Mouse (Mus musculus): ENCODE data around the gene Foxn2. TPM values are rescaled to one million over a fixed set of nuclear protein-coding genes. Genes with fewer than 3 reads are reported as not detected.
A peak's percentile ranks its signal among the peaks of the same experiment; 100 is the strongest.

Foxn2 gene
- polyA plus RNA-seq, 1 experiment from 2014 or later: 17.3 TPM

DNA sequence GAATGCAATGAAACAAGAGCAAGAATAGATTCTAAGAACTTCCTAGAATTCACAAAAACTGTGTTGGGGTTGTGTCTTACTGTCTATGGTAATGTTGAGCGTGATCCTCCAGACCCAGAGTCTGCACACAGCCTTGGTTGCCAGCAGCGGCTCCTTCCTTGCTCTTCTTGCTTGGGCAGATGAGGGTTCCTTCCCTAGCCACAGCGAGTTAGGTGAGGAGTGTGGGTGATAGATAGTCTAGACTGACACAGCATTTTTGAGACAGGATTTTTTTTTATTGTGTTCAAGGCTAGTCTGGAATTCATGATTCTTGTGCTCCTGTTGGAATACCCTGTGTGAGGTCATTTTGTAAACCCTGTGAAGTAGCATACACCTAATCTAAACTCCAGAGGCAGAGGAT is 41.1 kb downstream of the Foxn2 start:
- WGBS: 95% methylated on average over 3 of the region's 3 CpGs
- H3K9me3 ChIP-seq: no peaks in the 10 kb centered on the region

DNA sequence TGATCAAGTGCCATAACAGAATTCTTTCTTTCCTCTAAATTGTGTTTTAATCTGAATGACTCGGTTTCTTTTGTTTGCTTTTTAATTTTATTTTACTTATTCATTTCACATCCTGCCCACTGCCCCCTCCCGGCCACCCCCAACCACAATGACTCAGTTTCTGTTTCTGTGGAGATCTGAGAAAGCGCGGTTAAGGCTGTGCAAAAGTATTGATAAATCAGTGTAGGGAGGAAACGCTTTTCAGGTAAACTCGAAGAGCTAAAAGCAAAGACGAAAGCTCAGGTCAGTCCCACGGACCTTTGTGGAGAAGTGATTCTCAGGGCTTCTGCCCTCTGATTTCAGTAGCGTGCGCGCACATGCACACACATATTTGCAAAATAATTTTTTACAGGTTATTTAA is 44.0 kb downstream of the Foxn2 start:
- no peak overlapping the region for H3K4me3 ChIP-seq
- H3K9me3 ChIP-seq: no peaks in the 10 kb centered on the region
- WGBS: 94% methylated on average over 11 of the region's 11 CpGs
- H3K36me3 ChIP-seq (replicated peaks): peaks cover 22% of the 10 kb centered on the region
- no peaks in the 10 kb centered on the region for H3K4me1 ChIP-seq
- no peak for DNase-seq (ENCODE audit: low spot score)
- no peak overlapping the region for H3K27ac ChIP-seq (replicated peaks)
- H3K27me3 ChIP-seq (replicated peaks; ENCODE audit: low read depth, poor library complexity, severe bottlenecking): no peaks in the 10 kb centered on the region

More for the DNA sequence above, 41.1 kb downstream of the Foxn2 start:
- Histone ChIP-seq H3K27me3 (replicated peaks; ENCODE audit: low read depth, poor library complexity, severe bottlenecking) (no peaks in the 10 kb centered on the region), H3K27ac (replicated peaks) (no peak overlapping the region), H3K4me3 (no peak overlapping the region), H3K36me3 (replicated peaks) (peaks cover 27% of the 10 kb centered on the region), H3K4me1 (no peaks in the 10 kb centered on the region)
- DNase-seq (ENCODE audit: low spot score): no peak

DNA sequence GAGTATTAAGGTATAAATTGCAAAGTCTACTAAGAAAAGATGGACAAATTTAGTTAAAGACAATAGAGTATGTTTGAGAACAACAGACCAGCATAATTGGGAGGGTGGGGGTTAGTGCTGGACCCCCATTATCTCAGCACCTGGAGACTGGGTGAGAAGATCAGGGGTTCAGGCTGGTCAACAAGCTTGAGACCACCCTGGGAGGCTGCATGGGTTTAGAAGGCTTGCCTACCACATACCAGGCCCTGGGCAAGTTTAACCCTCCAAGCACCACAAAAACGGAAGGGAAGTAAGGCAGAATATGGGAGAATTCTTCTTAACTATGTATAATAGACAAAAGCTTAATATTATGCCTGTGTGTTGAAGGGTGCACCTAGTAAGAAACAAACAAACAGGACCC is 44.4 kb downstream of the Foxn2 start:
- H3K36me3 ChIP-seq (replicated peaks): peaks cover 22% of the 10 kb centered on the region
- DNase-seq (ENCODE audit: low spot score): no peak
- 79% methylated on average over 1 of the region's 1 CpGs for WGBS

DNA sequence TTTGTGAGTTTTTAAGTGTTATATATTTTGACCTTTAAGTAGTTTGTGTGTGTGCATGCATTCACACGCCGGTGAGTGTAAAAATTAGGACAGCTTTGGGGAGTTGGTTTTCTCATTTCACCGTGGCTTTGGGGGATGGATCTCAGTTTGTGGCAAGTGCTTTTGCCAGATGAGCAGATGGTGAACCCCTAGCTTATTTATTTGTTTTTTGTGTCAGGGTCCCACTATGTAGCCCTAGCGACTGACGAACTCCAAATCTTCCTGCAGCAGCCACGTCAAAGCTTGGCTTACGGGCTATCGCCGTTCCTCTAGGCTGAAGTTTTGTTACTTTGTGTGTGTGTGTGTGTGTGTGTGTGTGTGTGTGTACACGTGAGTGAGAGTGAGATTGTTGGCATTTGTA is 50.0 kb downstream of the Foxn2 start:
- WGBS: 94% methylated on average over 10 of the region's 10 CpGs

More for the DNA sequence above, 44.4 kb downstream of the Foxn2 start:
- Histone ChIP-seq H3K27me3 (replicated peaks; ENCODE audit: low read depth, poor library complexity, severe bottlenecking) (no peaks in the 10 kb centered on the region), H3K27ac (replicated peaks) (no peak overlapping the region), H3K4me3 (no peak overlapping the region), H3K9me3 (no peaks in the 10 kb centered on the region), H3K4me1 (no peaks in the 10 kb centered on the region)

DNA sequence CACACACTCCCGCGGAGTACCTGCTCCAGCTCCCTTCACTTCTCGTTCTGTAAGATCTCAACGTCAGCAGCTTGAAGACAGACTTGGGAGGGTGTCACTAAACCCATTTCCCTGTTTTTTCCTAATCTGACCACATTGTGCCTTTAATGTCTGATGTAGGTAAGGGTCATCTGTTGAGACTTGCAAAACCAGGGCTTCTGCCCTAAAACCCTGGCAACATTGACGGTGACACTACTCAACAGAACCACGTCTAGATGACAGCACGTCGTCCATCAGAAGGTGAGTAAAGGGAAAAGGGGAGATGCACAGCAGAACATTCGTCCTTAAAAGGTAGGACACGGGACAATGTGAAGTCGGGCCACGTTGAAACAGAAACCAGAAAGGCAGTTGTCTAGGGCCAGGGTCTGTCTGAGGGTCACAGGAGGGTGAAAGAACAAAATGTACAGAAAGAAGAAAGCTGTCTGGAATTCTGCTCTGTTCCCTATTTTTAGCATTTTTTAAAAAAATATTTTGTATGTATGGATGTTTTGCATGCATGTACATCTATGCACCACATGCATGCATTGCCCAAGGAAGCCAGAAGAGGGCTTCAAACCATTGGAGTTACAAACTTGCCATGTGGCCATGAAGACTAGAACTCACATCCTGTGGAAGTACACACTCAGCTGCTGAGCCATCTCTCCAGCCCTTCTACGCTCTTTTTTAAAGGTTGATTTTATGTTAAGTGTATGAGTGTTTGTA is 51.0 kb downstream of the Foxn2 start:
- H3K36me3 ChIP-seq (replicated peaks): peaks cover 36% of the 10 kb centered on the region
- H3K27me3 ChIP-seq (replicated peaks; ENCODE audit: low read depth, poor library complexity, severe bottlenecking): no peaks in the 10 kb centered on the region
- WGBS: 96% methylated on average over 13 of the region's 13 CpGs
- no peak overlapping the region for H3K4me3 ChIP-seq
- peaks cover 12% of the 10 kb centered on the region for H3K4me1 ChIP-seq
- no peak for DNase-seq (ENCODE audit: low spot score)
- H3K9me3 ChIP-seq: no peaks in the 10 kb centered on the region
- H3K27ac ChIP-seq (replicated peaks): no peak overlapping the region

More for the DNA sequence above, 50.0 kb downstream of the Foxn2 start:
- DNase-seq (ENCODE audit: low spot score): no peak
- no peak overlapping the region for H3K4me3 ChIP-seq
- H3K27ac ChIP-seq (replicated peaks): no peak overlapping the region
- no peaks in the 10 kb centered on the region for H3K27me3 ChIP-seq (replicated peaks; ENCODE audit: low read depth, poor library complexity, severe bottlenecking)
- H3K9me3 ChIP-seq: no peaks in the 10 kb centered on the region
- H3K4me1 ChIP-seq: peaks cover 12% of the 10 kb centered on the region
- H3K36me3 ChIP-seq (replicated peaks): peaks cover 41% of the 10 kb centered on the region

DNA sequence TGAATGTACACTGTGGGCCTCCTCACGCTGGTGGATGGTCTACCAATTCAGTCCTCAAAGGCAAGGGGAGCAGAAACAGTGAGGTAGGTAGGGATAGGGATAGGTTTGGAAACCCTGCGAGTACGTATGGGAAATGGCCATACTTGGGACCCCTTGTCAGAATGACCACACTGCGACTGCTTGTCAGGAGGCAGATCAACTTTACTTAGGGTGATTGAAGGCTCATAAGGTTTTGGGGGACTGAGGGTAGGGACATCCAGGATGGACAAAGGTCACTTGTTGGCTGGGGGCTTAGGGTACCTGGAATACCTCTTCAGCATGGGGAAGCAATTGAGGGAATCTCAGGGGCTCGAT is 51.6 kb downstream of the Foxn2 start:
- DNase-seq (ENCODE audit: low spot score): no peak
- H3K36me3 ChIP-seq (replicated peaks): peaks cover 32% of the 10 kb centered on the region
- no peak overlapping the region for H3K27ac ChIP-seq (replicated peaks)
- peaks cover 12% of the 10 kb centered on the region for H3K4me1 ChIP-seq
- no peaks in the 10 kb centered on the region for H3K27me3 ChIP-seq (replicated peaks; ENCODE audit: low read depth, poor library complexity, severe bottlenecking)
- H3K9me3 ChIP-seq: no peaks in the 10 kb centered on the region
- no peak overlapping the region for H3K4me3 ChIP-seq
- 91% methylated on average over 5 of the region's 5 CpGs for WGBS

DNA sequence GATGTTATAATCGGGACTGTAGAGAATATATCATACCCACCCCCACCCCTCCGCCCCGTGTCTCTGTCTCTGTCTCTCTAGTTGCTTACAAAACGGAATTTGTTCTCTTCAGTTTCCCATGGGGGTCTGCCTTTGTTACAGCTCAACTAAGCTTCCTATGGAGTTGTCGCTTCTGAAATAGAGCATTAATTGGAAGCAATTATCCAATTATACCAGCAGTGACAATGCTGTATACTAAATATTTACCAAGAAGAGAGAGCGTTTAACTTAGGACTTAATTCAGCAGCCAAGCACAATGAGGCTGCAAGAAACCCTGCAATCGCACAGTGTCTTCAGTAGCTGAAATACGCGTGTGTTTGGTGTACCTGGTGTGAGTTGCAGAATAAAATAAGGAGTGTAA is 53.0 kb downstream of the Foxn2 start:
- H3K27me3 ChIP-seq (replicated peaks; ENCODE audit: low read depth, poor library complexity, severe bottlenecking): no peaks in the 10 kb centered on the region
- H3K4me3 ChIP-seq: no peak overlapping the region
- no peaks in the 10 kb centered on the region for H3K9me3 ChIP-seq
- peaks cover 12% of the 10 kb centered on the region for H3K4me1 ChIP-seq
- WGBS: 79% methylated on average over 9 of the region's 9 CpGs
- no peak overlapping the region for H3K27ac ChIP-seq (replicated peaks)
- peaks cover 32% of the 10 kb centered on the region for H3K36me3 ChIP-seq (replicated peaks)
- no peak for DNase-seq (ENCODE audit: low spot score)

DNA sequence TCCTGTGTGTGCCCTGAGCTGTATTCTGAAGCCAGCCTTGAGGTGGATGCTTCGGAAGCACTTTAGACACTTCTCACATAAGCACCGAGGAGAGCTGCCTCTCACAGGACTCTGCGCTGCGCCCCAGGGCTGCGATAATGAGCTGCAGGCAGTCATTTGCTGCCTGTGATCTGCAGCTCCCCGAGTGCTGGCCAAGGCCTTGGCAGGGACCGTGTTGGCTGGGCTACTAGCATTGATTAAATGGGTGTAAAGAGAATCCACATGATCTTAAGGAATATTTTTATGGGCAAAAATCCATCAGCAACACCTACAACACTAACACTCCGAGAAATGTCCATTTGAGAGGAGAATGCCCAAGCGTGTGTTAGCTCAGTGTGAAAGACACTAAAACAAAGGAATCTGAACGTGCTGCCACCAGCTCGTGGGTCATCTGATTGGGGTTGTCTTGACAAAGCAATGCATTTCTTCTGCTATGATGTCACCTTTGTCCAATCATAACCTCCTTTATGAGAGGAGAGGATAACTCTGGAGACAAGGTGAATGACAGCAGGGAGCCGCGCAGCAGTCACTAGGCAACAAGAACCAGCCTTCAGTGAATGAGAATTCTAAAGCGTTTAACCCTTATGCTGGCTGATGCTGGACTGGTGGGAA is 53.7 kb downstream of the Foxn2 start:
- no peaks in the 10 kb centered on the region for H3K9me3 ChIP-seq
- H3K4me3 ChIP-seq: no peak overlapping the region
- H3K27ac ChIP-seq (replicated peaks): peak overlapping the region; percentile 65
- no peak for DNase-seq (ENCODE audit: low spot score)
- peaks cover 12% of the 10 kb centered on the region for H3K4me1 ChIP-seq
- peaks cover 30% of the 10 kb centered on the region for H3K36me3 ChIP-seq (replicated peaks)
- 68% methylated on average over 14 of the region's 14 CpGs for WGBS
- H3K27me3 ChIP-seq (replicated peaks; ENCODE audit: low read depth, poor library complexity, severe bottlenecking): no peaks in the 10 kb centered on the region

DNA sequence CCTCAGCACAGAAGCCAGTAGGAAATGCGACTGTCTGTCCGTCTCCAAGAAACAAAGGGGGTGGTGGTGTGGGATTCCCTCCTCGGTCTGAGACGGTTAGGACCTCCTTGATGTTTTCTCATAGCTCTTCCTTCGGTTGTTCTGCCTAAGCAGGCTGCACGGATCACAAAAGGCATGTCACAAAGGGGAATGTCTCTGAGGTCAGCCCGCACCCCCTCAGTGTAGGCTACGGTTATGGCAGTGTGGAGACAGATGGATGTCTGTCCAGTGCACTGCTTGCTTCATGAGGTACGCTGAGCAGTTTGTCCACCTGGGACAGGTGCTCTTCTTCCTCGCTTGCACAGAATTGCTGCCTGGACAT is 54.2 kb downstream of the Foxn2 start:
- no peak overlapping the region for H3K4me3 ChIP-seq
- H3K27me3 ChIP-seq (replicated peaks; ENCODE audit: low read depth, poor library complexity, severe bottlenecking): no peaks in the 10 kb centered on the region
- H3K9me3 ChIP-seq: no peaks in the 10 kb centered on the region
- 82% methylated on average over 10 of the region's 10 CpGs for WGBS
- DNase-seq (ENCODE audit: low spot score): no peak
- peak overlapping the region; percentile 4; the same call in 1 of the 2 replicates for H3K27ac ChIP-seq (replicated peaks)
- H3K4me1 ChIP-seq: peaks cover 12% of the 10 kb centered on the region
- peaks cover 30% of the 10 kb centered on the region for H3K36me3 ChIP-seq (replicated peaks)

DNA sequence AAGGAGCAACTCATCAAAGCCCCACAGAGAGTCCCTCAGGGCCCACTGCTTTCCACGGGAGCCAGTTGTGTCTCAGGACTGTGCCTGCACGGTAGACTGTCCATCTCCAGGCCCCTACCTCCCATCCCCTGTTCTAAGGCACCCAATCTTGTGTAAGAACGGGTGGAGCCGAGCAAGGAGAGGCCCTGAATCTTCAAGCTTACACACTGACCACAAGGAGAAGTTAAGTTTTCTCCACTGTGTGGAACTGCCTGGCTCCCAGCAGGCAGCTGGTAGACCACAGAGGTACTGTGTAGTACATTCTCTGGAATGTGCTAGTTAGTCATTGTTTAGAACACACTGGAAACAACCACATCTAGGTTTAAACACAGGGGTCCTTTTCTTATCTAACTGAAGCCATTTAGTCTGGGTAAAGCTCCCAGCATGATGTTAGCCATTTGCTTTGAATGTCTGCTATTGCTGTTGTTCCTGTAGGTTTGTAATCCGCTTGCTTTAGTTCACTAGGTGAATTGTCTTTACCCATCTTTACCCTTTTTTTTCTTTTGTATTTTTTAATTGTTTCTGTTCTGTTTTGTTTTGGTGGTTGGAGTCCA is 57.7 kb downstream of the Foxn2 start:
- no peak overlapping the region for H3K27ac ChIP-seq (replicated peaks)
- peaks cover 12% of the 10 kb centered on the region for H3K4me1 ChIP-seq
- H3K4me3 ChIP-seq: no peak overlapping the region
- 75% methylated on average over 5 of the region's 5 CpGs for WGBS
- no peaks in the 10 kb centered on the region for H3K27me3 ChIP-seq (replicated peaks; ENCODE audit: low read depth, poor library complexity, severe bottlenecking)
- H3K9me3 ChIP-seq: no peaks in the 10 kb centered on the region
- H3K36me3 ChIP-seq (replicated peaks): peaks cover 6% of the 10 kb centered on the region; the same call in 1 of the 2 replicates
- no peak for DNase-seq (ENCODE audit: low spot score)

DNA sequence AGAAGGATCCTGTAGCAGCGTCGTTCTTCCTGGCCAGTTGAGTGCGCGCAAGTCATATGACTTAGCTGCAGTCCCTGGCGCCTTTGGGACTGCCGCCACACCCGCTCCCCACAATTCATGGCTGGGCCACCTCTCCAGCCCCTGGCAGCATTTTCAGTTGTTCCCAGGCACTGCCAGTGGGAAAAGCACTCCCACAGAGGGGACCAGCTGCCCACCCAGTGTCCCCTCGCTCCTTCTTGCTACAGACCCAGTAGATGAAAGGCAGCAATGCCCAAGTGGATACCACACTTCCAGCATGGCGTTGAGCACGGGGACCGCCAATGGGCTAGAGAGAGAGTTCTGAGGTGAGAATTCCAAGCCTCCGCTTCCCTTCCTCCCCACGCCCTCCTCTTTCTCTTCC is 63.5 kb downstream of the Foxn2 start:
- H3K4me1 ChIP-seq: peaks cover 16% of the 10 kb centered on the region
- no peak for DNase-seq (ENCODE audit: low spot score)
- no peaks in the 10 kb centered on the region for H3K9me3 ChIP-seq
- WGBS: 94% methylated on average over 13 of the region's 13 CpGs
- no peak overlapping the region for H3K4me3 ChIP-seq
- no peak overlapping the region for H3K27ac ChIP-seq (replicated peaks)
- peaks cover 4% of the 10 kb centered on the region; the same call in 1 of the 2 replicates for H3K36me3 ChIP-seq (replicated peaks)
- H3K27me3 ChIP-seq (replicated peaks; ENCODE audit: low read depth, poor library complexity, severe bottlenecking): no peaks in the 10 kb centered on the region

DNA sequence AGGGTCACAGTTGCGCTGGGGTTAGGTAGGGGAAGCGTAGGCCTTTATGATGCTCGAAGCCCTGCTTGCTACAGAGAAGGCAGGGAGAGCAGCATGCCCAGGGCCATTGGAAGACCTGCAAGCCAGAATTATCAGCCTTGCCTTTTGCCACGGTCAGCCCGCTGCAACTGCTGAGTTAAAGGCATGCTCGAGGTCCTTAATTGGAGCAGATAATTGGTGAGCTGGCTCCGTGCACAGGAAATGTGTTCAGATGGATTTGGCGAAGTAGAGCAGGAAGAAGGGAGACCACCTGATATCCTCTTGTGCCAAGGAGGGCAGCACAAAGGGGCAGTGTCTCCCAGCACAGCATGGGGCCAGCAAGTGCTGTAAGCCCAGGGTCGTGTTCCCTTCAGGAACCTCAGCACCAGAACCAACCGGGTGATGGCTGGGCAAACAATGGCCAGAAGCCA is 64.8 kb downstream of the Foxn2 start:
- Histone ChIP-seq H3K27ac (replicated peaks) (peak overlapping the region; percentile 55; the same call in 1 of the 2 replicates), H3K4me3 (0 out of 2 replicates have a peak overlapping the region, but pooled peaks have one; percentile 13), H3K4me1 (peaks cover 18% of the 10 kb centered on the region), H3K27me3 (replicated peaks; ENCODE audit: low read depth, poor library complexity, severe bottlenecking) (no peaks in the 10 kb centered on the region), H3K36me3 (replicated peaks) (no peaks in the 10 kb centered on the region), H3K9me3 (no peaks in the 10 kb centered on the region)
- WGBS: 29% methylated on average over 10 of the region's 10 CpGs
- DNase-seq (ENCODE audit: low spot score): peak; percentile 18

DNA sequence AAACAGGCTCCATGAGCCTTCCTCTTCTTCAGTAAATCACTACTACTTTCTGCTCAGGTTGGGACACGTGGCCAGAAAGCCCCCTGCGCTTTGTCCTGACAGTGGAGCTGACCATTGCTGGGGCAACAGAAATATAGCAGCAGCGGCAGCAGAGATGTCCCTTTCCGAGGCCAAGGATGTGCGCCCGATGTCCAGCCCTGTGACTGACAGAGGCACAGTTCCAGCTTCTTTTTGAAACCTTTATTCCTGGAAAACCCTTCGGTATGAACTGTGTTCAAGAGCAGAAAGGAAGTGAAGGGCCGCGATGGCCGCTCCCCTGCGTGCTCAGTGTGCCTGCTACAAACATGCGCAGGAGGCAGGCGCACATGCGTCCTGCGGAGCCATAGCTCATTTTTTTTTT is 65.4 kb downstream of the Foxn2 start:
- 0 out of 2 replicates have a peak overlapping the region, but pooled peaks have one; percentile 55 for H3K27ac ChIP-seq (replicated peaks)
- no peak for DNase-seq (ENCODE audit: low spot score)
- peaks cover 22% of the 10 kb centered on the region for H3K4me1 ChIP-seq
- H3K27me3 ChIP-seq (replicated peaks; ENCODE audit: low read depth, poor library complexity, severe bottlenecking): no peaks in the 10 kb centered on the region
- H3K36me3 ChIP-seq (replicated peaks): no peaks in the 10 kb centered on the region
- no peak overlapping the region for H3K4me3 ChIP-seq
- 92% methylated on average over 15 of the region's 15 CpGs for WGBS
- no peaks in the 10 kb centered on the region for H3K9me3 ChIP-seq
